Mouse (Mus musculus) small intestine, adult 2 months (tissue): Measurements from ENCODE around the gene Jun. TPM values are rescaled to one million over a fixed set of nuclear protein-coding genes. Genes with fewer than 3 reads are reported as not detected.

Experiments used
- H3K27ac ChIP-seq: fragments of 200-500 bp; 2 replicates; pipeline ENCODE4 v1.5.1; 2012; ENCODE audit warnings: low read depth, low read length, control low read depth, inconsistent platforms; ENCODE audit not compliant: insufficient read depth
- H3K27me3 ChIP-seq: fragments of 200-500 bp; 2 replicates; pipeline ENCODE4 v1.6.1; 2012; ENCODE audit warnings: mild to moderate bottlenecking, moderate library complexity, low read length, inconsistent platforms; ENCODE audit not compliant: control insufficient read depth, insufficient read depth
- H3K36me3 ChIP-seq: fragments of 200-500 bp; 2 replicates; pipeline ENCODE4 v1.6.1; 2012; ENCODE audit warnings: mild to moderate bottlenecking, low read length, control low read depth, inconsistent platforms; ENCODE audit not compliant: control insufficient read depth, insufficient read depth
- H3K4me1 ChIP-seq: fragments of 200-500 bp; 2 replicates; pipeline ENCODE4 v1.6.1; 2012; ENCODE audit warnings: low read length, inconsistent platforms, mixed read lengths; ENCODE audit not compliant: control insufficient read depth, insufficient read depth, insufficient read length
- H3K4me3 ChIP-seq: fragments of 200-500 bp; 2 replicates; pipeline ENCODE4 v1.5.1; 2012; ENCODE audit warnings: low read depth, mild to moderate bottlenecking, control low read depth, inconsistent platforms, low read length, moderate library complexity
- CTCF ChIP-seq: fragments of 200-500 bp; IDR thresholded peaks from 2 replicates; pipeline ENCODE4 v1.5.1; 2012; ENCODE audit warnings: low read depth, mild to moderate bottlenecking, control low read depth, inconsistent platforms, low read length, moderate library complexity, mixed read lengths; ENCODE audit not compliant: insufficient replicate concordance, insufficient read length; ENCODE audit errors: extremely low read depth
- POLR2A ChIP-seq: fragments of 200-500 bp; IDR thresholded peaks from 2 replicates; pipeline ENCODE4 v1.6.1; 2012; ENCODE audit warnings: low read depth, mild to moderate bottlenecking, control low read depth, inconsistent platforms, low read length, moderate library complexity
- WGBS: fragments of 180-500 bp; shearing (Covaris S2); methylation state at CpG from one replicate; pipeline ENCODE4 v1.1.7; 2018; 5-methylcytosine and 5-hydroxymethylcytosine counted together
- polyA plus RNA-seq: library from polyadenylated mRNA; depleted of rRNA; stranded (reverse); fragments of >200 nt; gene quantifications from 2 replicates; pipeline ENCODE4 v1.2.3, GENCODE M21; 2012

Jun gene
- polyA plus RNA-seq, 1 experiment = 143 TPM

- H3K27me3 ChIP-seq = no peaks in the 10 kb centered on the region
- TF ChIP-seq POLR2A (no peak), CTCF (no peak)
- no peak overlapping the region for H3K4me3 ChIP-seq
- H3K36me3 ChIP-seq = 0 out of 2 replicates have a peak, but pooled peaks cover 1% of the 10 kb centered on the region
- no peak overlapping the region for H3K27ac ChIP-seq
- WGBS = 51% methylated on average over 4 of the region's 4 CpGs
- H3K4me1 ChIP-seq = no peaks in the 10 kb centered on the region
Observed at GRCm38 (mm10) chr4:95054336-95054735, 2.3 kb upstream of the Jun start.

- Histone ChIP-seq H3K4me3 (peak overlapping the region; percentile 66), H3K4me1 (no peaks in the 10 kb centered on the region; the same call in 1 of the 2 replicates), H3K27me3 (no peaks in the 10 kb centered on the region), H3K27ac (peak overlapping the region; percentile 99), H3K36me3 (peaks cover 4% of the 10 kb centered on the region; the same call in 1 of the 2 replicates)
- under 1% methylated on average over 6 of the region's 6 CpGs for WGBS
- TF ChIP-seq CTCF (no peak), POLR2A (no peak)
Observed at GRCm38 (mm10) chr4:95053791-95054117, 1.7 kb upstream of the Jun start.

- under 1% methylated on average over 29 of the region's 29 CpGs for WGBS
- H3K4me1 ChIP-seq = no peaks in the 10 kb centered on the region; the same call in 1 of the 2 replicates
- H3K27ac ChIP-seq = peak overlapping the region; percentile 99
- no peaks in the 10 kb centered on the region for H3K27me3 ChIP-seq
- H3K4me3 ChIP-seq = peak overlapping the region; percentile 66
- peaks cover 4% of the 10 kb centered on the region; the same call in 1 of the 2 replicates for H3K36me3 ChIP-seq
- TF ChIP-seq CTCF = peak; percentile 85; the same call in 1 of the 2 replicates
- TF ChIP-seq POLR2A = peak; percentile 66; the same call in 1 of the 2 replicates
Observed at GRCm38 (mm10) chr4:95053041-95053790, 1.2 kb upstream of the Jun start.

- H3K4me1 ChIP-seq = no peaks in the 10 kb centered on the region; the same call in 1 of the 2 replicates
- peak overlapping the region; percentile 79 for H3K4me3 ChIP-seq
- peaks cover 4% of the 10 kb centered on the region; the same call in 1 of the 2 replicates for H3K36me3 ChIP-seq
- no peaks in the 10 kb centered on the region for H3K27me3 ChIP-seq
- TF ChIP-seq CTCF (no peak), POLR2A (no peak; the same call in 1 of the 2 replicates)
- peak overlapping the region; percentile 97 for H3K27ac ChIP-seq
- WGBS = under 1% methylated on average over 54 of the region's 54 CpGs
Observed at GRCm38 (mm10) chr4:95051311-95051871, 631 bp downstream of the Jun start.

- WGBS = under 1% methylated on average over 70 of the region's 70 CpGs
- Histone ChIP-seq H3K27ac (peak overlapping the region; percentile 97), H3K36me3 (peaks cover 4% of the 10 kb centered on the region; the same call in 1 of the 2 replicates), H3K4me3 (peak overlapping the region; percentile 79), H3K27me3 (no peaks in the 10 kb centered on the region), H3K4me1 (no peaks in the 10 kb centered on the region; the same call in 1 of the 2 replicates)
- no peak; the same call in 1 of the 2 replicates for TF ChIP-seq POLR2A
- TF ChIP-seq CTCF = peak; percentile 19; the same call in 1 of the 2 replicates
Observed at GRCm38 (mm10) chr4:95050518-95051278, 1.3 kb downstream of the Jun start.

- no peaks in the 10 kb centered on the region for H3K27me3 ChIP-seq
- under 1% methylated on average over 34 of the region's 34 CpGs for WGBS
- H3K27ac ChIP-seq = peak overlapping the region; percentile 97
- TF ChIP-seq CTCF (peak; percentile 41; the same call in 1 of the 2 replicates), POLR2A (no peak)
- peaks cover 4% of the 10 kb centered on the region; the same call in 1 of the 2 replicates for H3K36me3 ChIP-seq
- no peaks in the 10 kb centered on the region; the same call in 1 of the 2 replicates for H3K4me1 ChIP-seq
- peak overlapping the region; percentile 79 for H3K4me3 ChIP-seq
Observed at GRCm38 (mm10) chr4:95049884-95050517, 2.0 kb downstream of the Jun start.
